Mouse (Mus musculus) left cerebral cortex, postnatal 10 days (tissue): Measurements from ENCODE around the gene Tmed1. TPM values are rescaled to one million over a fixed set of nuclear protein-coding genes. Genes with fewer than 3 reads are reported as not detected.
"Not testable (repeated sequence)": the region's sequence is repeated elsewhere in the genome, so short reads cannot be mapped to it uniquely, and the experiment has no call there.

ENCODE experiments used
- DNase-seq, 2 experiments: peaks; one replicate each; pipeline ENCODE4 v3.0.0; 2021 to 2022; ENCODE audit warnings: low spot score in 2 of 2, mixed read lengths in 1 of 2; ENCODE audit errors: extremely low spot score in 1 of 2
- intact Hi-C: fragments of 180-260 bp; cut with DNase I; formaldehyde crosslinking; loops from one replicate; pipeline ENCODE4 v1.15.1; 2025
- total RNA-seq, 2 experiments: library from RNA; stranded (reverse); gene quantifications; 2 replicates each; pipeline ENCODE4 v1.2.3; 2021

Tmed1 gene
- total RNA-seq: 10 to 100 TPM; 18.3 to 19.8 TPM

GRCm38 (mm10) chr9:21509772-21510688, at the start of gene Tmed1:
Gene Tmed1, minus strand, starts transcription at chr9:21510252.
- intact Hi-C loops: no loop called here
- DNase-seq: peak; percentile 93 to 95

- intact Hi-C loops: no loop called here
- no peak for DNase-seq
Measured at GRCm38 (mm10) chr9:21559151-21559550, 49.1 kb upstream of the Tmed1 start.

GRCm38 (mm10) chr9:21558366-21558765, 48.3 kb upstream of the Tmed1 start:
- DNase-seq: no peak
- intact Hi-C loops: no loop called here

- no peak for DNase-seq
- intact Hi-C loops: no loop called here
Measured at GRCm38 (mm10) chr9:21557556-21557955, 47.5 kb upstream of the Tmed1 start.

DNA sequence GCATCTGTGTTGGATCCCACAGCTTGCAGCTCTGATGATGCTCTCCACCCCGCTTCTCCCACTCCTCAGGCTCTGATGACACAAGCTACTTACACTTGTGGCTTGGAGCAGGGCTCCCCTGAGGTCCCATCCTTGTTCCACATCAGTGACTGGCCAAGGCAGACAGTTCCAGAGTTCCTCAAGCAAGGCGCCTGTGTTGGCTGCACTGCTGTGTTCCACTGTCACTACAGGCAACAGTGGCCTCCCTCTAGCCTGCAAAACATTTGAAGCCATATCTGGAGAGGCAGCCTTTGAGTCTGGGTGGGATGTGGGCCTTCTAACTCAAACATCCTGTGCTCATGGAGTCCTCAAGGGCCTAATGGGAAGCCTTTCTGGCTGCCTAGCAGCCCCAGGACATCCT, 46.9 kb upstream of the Tmed1 start:
- no peak for DNase-seq
- intact Hi-C loops: no loop called here

DNA sequence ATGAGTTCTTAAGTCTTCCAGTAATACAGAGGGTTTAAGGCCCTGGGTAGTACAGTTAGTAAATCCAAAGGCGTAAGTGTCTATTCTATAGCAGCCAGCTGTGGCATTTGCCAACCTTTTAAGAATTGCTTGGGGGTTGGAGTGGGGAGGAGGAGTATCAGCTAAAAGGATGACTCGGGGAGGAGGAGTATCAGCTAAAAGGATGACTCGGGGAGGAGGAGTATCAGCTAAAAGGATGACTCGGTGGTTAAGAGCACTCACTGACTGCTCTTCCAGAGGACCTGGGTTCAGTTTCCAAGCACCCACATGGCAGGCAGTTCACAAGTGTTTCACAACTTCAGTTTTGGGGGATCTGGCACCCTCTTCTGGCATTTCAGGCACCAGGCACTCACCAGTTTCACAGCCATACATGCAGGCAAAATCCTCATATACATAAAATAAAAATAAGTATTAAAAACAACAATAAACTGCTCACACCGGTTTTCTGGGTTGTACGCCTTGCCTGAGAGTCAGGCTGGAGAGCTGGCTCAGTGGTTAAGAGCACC, 45.2 kb upstream of the Tmed1 start:
- no peak for DNase-seq
- intact Hi-C loops: no loop called here

DNA sequence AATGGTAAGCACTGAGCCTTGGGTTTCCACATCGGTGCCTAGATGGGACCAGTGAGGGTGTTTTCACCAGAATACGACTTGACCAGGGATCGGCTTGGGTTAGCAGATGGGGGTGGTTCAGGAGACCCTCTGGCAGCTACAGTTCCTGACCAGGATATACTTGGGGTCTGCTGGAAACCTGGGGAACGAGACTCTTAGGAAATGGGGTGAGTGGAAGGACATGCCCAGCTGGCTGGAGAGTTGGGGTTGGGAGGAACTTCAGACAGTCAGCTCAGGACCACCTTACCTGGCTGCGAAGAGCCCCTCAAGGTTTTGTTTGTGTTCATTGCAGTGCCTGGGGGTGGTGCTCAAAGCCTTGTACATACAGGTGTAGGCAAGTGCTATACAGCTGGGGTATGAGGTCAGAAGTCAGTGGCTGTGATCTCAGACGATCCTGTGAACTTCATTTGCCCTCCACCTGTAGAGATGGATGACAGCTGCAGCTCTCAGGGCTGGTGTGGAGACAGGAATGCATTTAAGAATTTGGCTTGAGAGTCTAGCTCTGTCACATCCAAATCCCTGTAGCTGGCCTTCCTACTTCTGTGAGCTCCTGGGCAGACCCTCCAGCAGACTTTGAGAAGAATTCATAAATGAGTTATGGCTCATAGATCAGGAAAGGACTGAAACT, 43.7 kb upstream of the Tmed1 start:
- no peak for DNase-seq
- intact Hi-C loops: no loop called here

DNA sequence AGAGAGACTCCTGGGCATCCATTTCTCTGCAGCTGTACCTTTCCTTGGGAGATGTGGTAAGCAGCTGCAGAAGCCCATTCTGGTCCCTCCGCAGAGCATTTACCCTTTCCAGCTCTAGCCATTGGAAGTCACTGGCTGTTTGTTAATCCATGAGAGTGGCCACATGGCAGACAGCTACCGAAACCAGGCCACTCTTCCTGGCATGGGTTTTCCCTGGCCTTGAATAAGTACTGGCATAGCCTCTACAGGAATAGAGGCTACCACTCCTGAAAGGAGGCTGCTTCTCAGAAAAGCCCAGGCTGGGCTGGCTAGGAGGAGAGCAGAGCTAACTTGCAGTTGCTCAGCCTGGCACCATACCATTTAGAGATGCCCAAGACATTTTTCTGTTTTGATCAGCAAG, 41.0 kb upstream of the Tmed1 start:
- intact Hi-C loops: no loop called here
- peak in 1 of 2 experiments; percentile 27 for DNase-seq

DNA sequence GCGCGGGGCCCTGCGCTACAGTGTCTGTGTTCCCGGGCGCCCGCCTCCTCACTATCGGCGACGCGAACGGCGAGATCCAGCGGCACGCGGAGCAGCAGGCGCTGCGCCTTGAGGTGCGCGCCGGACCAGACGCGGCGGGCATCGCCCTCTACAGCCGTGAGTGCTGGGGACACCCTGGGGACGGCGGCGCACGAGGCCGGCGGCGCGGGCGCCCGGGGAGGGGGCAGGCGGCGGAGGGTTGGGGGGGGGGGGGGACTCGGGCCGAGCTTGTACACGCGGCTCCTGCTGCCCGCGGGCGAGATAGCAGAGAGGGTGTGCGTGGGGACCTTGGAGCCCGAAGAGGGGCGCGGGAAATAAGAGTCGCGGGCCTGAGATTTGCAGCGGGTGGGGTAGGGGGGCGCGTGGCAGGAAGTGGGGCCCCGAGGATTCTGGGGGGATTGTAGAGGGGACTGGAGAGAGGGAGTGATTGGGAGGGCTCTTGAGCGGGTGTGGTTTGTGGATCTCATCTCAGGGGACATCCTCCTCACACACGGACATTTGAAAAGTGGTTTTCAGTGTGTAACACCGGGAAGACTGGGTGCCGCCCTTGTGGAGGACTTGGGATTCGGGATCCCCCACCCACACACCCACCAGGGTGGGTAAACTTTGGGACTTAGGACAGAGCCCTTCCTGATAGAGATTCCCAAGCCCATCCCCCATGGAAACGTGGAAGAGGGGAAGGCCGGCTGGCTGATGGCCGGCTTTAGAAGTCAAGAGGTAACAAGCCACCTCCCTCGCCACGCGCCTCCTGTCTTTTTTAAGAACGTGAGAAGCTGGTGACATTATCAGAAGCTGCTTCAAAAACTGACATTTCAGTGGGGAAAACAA, 37.3 kb upstream of the Tmed1 start:
- intact Hi-C loops: no loop called here
- DNase-seq: peak; percentile 47 to 81

DNA sequence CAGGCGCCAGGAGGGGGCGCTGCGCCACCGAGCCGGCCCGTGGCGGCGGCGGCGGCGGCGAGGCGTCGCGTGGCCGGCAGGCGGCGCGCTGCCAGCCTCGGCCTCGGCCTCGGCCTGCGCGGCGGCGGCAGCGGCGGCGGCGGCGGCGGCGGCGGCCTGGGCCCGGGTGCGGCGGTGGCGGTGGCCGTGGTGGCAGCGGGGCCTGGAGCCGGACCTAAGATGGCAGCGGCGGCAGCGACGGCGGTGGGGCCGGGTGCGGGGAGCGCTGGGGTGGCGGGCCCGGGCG, 36.7 kb upstream of the Tmed1 start, which contains the start of gene Carm1:
Gene Carm1, plus strand, starts transcription at position 106 of the 286 bp plus-strand sequence.
- DNase-seq: no peak

GRCm38 (mm10) chr9:21545916-21546788, 36.1 kb upstream of the Tmed1 start:
- DNase-seq: peak; percentile 98 to 99
- intact Hi-C loops: no loop called here

More for the DNA sequence above, 36.7 kb upstream of the Tmed1 start, which contains the start of gene Carm1:
- intact Hi-C loops: no loop called here

GRCm38 (mm10) chr9:21545351-21545915, 35.4 kb upstream of the Tmed1 start:
- intact Hi-C loops: no loop called here
- no peak for DNase-seq

- DNase-seq, intact Hi-C loops: not testable (repeated sequence)
Measured at GRCm38 (mm10) chr9:21542001-21542400, 31.9 kb upstream of the Tmed1 start.

DNA sequence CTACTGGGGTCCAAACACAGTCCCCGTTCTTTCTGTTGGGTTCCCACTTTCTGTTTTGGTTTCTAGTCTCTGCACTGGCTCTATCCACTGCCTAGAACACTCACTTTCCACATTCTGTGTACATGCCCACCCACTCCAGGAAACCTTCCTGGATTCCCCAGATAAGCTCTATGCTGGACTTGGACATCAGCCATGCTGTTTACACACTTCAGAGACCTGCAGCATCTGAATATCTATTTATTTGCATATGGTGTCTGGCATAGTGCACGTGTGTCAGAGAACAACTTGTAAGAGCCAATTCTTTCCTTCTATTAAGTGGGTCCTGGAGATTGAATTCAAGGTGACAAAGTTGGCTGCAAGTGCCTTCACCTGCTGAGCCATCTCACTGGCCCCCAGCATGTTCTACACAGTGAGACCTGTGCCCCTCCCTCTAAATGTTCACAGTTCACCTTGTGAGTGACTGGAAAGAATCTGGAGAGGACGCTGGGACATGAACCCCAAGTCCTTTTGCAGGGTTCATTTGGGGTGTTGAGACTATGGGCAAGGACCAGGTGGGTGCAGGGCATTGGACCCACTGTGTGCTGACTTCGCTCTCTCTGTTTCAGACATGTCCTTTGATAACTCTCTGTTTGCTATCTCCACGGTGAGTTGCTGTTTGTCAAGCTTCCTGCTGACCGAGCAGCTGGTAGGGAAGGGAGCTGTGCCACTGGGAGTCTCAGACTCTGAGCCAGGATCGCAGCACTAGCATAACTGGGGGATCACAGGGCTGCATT, 30.1 kb upstream of the Tmed1 start:
- no peak for DNase-seq
- intact Hi-C loops: no loop called here

DNA sequence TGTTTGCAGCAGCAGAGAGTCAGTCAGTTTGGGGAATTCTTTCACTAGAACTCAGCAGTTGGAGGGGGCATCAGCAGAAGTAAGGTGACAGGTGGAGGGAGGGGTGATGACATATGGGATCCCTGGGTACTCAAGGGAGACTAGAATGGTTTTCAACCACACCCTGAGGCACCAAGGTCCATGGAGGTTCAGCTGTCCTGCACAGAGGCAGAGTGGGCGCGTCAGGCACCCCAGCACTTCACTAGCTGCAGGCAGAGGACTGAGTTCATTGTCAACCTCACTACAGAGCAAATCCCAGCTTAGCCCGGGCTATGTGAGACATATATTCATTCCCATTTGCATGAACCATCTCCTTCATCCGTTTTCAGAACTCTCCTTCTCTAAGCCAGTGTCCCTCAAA, 27.0 kb upstream of the Tmed1 start:
- DNase-seq: no peak
- intact Hi-C loops: no loop called here

GRCm38 (mm10) chr9:21536501-21536900, 26.4 kb upstream of the Tmed1 start:
- DNase-seq: no peak
- intact Hi-C loops: no loop called here

GRCm38 (mm10) chr9:21527917-21528324, 17.9 kb upstream of the Tmed1 start:
- intact Hi-C loops: no loop called here
- no peak for DNase-seq
